Mouse (Mus musculus): ENCODE data around the gene Muc1. TPM values are rescaled to one million over a fixed set of nuclear protein-coding genes. Genes with fewer than 3 reads are reported as not detected.

The Muc1 gene
- polyA plus RNA-seq, 1 experiment from 2014 or later, result 0.16 TPM

DNA sequence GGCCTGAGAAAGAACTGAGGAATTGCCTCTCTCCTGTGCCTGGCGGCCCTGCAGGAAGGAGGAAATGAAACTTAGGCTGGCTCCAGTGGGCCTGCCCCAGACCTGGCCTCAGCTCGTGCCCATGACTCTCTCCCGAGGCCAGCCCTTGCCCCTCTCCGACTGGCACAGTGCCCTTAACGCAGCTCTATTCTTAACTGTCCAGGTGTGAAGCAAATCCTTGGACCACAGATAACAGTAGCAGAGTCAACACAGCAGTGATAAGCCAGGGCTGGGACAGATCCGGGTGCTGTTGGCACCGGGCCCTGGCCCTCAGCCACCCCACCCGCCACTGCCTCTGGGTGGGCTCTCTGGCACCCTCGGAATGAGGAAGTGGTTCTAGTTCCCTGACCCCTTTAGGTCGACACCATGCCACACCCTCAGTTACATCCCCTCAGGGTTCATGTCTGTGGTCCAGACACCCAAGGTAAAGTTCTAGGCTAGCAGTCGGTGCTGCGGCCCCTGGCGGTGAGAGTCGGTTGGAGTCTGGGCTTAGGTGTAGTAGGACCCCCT is 4.8 kb downstream of the Muc1 start:
- peak; percentile 42; the same call in 1 of the 2 replicates for ATAC-seq (ENCODE audit: insufficient number of reproducible peaks, insufficient read depth, low FRiP score, low read depth)
- Histone ChIP-seq H3K9ac (ENCODE audit: low read length) (peak overlapping the region; percentile 21; the same call in 1 of the 2 replicates), H3K4me2 (ENCODE audit: low read length) (no peak overlapping the region), H3K36me3 (ENCODE audit: control insufficient read depth, insufficient read depth, low read length) (no peaks in the 10 kb centered on the region), H3K9me3 (ENCODE audit: control insufficient read depth, low read length) (no peaks in the 10 kb centered on the region), H3K4me3 (ENCODE audit: control insufficient read depth in 1 of 2, insufficient read depth in 1 of 2, low read depth in 1 of 2, low read length in 2 of 2) (no peak overlapping the region), H3K27ac (replicated peaks in 1 of 2; ENCODE audit: control insufficient read depth in 1 of 2, insufficient read depth in 1 of 2, low read depth in 2 of 2, low read length in 2 of 2) (peak overlapping the region in 1 of 2 experiments; percentile 29; a peak in 1 of 4 replicates), H3K4me1 (ENCODE audit: control insufficient read depth in 2 of 2, insufficient read depth in 2 of 2, low read length in 2 of 2) (peaks cover 9 to 14% of the 10 kb centered on the region in 2 experiments), H3K27me3 (ENCODE audit: control insufficient read depth, insufficient read depth, low read length) (peaks cover 12% of the 10 kb centered on the region; the same call in 1 of the 2 replicates)
- 44% methylated on average over 14 of the region's 14 CpGs for WGBS

DNA sequence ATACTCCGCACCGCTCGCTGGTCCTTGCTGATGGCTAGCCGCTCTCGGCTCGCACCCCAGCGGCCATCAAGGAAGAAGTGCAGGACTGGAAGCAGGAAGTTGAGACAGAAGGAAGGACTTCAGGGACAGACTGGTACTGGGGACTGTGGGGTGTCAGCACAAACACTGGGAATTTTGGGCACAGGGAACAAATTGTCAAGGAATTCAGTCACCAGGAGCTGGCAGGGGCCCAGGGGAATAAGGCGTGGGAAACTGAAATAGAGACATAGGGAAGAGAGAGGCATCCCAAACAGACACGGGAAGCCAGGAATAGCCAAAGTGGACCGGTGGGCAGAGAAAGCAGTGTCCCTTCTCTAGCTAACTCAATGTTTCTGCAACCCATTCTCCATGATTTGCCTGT is 7.7 kb downstream of the Muc1 start:
- ATAC-seq (ENCODE audit: insufficient number of reproducible peaks, insufficient read depth, low FRiP score, low read depth), result no peak
- Histone ChIP-seq H3K4me1 (ENCODE audit: control insufficient read depth in 2 of 2, insufficient read depth in 2 of 2, low read length in 2 of 2) (peaks cover 9 to 12% of the 10 kb centered on the region in 2 experiments), H3K27me3 (ENCODE audit: control insufficient read depth, insufficient read depth, low read length) (0 out of 2 replicates have a peak, but pooled peaks cover 5% of the 10 kb centered on the region), H3K4me3 (ENCODE audit: control insufficient read depth in 1 of 2, insufficient read depth in 1 of 2, low read depth in 1 of 2, low read length in 2 of 2) (no peak overlapping the region), H3K27ac (replicated peaks in 1 of 2; ENCODE audit: control insufficient read depth in 1 of 2, insufficient read depth in 1 of 2, low read depth in 2 of 2, low read length in 2 of 2) (no peak overlapping the region), H3K36me3 (ENCODE audit: control insufficient read depth, insufficient read depth, low read length) (no peaks in the 10 kb centered on the region), H3K9ac (ENCODE audit: low read length) (no peak overlapping the region), H3K4me2 (ENCODE audit: low read length) (no peak overlapping the region), H3K9me3 (ENCODE audit: control insufficient read depth, low read length) (no peaks in the 10 kb centered on the region)
- 84% methylated on average over 10 of the region's 10 CpGs for WGBS

DNA sequence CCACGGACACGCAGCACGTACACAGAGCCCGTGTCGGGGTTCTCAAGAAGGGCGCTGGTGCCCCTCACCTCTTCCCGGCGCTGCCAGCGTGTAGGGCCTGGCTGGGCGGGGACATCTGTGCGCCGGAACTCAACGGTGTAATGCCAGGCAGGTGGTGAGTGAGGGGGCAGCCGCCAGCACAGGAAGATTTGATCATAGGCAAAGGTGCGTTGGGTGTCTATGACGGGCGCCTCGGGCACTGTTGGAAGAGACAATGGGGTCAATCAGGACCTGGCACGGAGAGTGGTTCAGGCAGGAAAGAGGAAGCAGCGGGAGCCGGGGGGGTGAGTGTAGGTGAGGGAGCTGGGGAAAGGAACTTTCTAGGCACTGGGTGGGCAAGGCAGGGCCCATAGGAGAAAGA is 8.8 kb downstream of the Muc1 start:
- no peak overlapping the region for H3K4me3 ChIP-seq (ENCODE audit: control insufficient read depth in 1 of 2, insufficient read depth in 1 of 2, low read depth in 1 of 2, low read length in 2 of 2)
- no peak for ATAC-seq (ENCODE audit: insufficient number of reproducible peaks, insufficient read depth, low FRiP score, low read depth)
- H3K27ac ChIP-seq (replicated peaks in 1 of 2; ENCODE audit: control insufficient read depth in 1 of 2, insufficient read depth in 1 of 2, low read depth in 2 of 2, low read length in 2 of 2), result no peak overlapping the region
- WGBS, result 92% methylated on average over 21 of the region's 21 CpGs
- no peak overlapping the region for H3K9ac ChIP-seq (ENCODE audit: low read length)
- H3K9me3 ChIP-seq (ENCODE audit: control insufficient read depth, low read length), result no peaks in the 10 kb centered on the region
- H3K36me3 ChIP-seq (ENCODE audit: control insufficient read depth, insufficient read depth, low read length), result no peaks in the 10 kb centered on the region
- no peak overlapping the region for H3K4me2 ChIP-seq (ENCODE audit: low read length)
- peaks cover 9 to 12% of the 10 kb centered on the region in 2 experiments for H3K4me1 ChIP-seq (ENCODE audit: control insufficient read depth in 2 of 2, insufficient read depth in 2 of 2, low read length in 2 of 2)
- H3K27me3 ChIP-seq (ENCODE audit: control insufficient read depth, insufficient read depth, low read length), result no peaks in the 10 kb centered on the region

DNA sequence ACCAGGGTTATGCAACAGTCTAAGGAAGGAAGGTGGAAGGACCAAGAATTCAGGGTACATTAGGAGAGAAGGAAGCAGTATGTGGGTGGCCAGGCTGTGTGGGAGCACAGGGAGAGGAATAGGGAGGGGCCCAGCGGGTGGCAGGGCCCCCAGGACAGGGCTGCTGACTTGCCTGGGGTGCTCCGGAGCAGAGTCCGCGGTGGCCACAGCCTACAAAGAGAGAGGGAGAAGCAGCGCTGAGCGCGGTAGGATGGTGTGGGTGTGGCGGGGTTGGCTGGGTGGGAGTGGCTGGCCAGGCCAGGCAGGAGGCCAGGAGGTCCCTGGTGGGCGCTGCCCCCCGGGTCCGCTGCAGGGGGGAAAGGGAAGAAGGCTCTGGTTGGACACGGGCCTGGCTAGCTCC is 9.6 kb downstream of the Muc1 start:
- WGBS, result 54% methylated on average over 10 of the region's 12 CpGs
- H3K4me1 ChIP-seq (ENCODE audit: control insufficient read depth in 2 of 2, insufficient read depth in 2 of 2, low read length in 2 of 2), result peaks cover 2 to 4% of the 10 kb centered on the region in 2 experiments
- no peak for ATAC-seq (ENCODE audit: insufficient number of reproducible peaks, insufficient read depth, low FRiP score, low read depth)
- no peak overlapping the region for H3K27ac ChIP-seq (replicated peaks in 1 of 2; ENCODE audit: control insufficient read depth in 1 of 2, insufficient read depth in 1 of 2, low read depth in 2 of 2, low read length in 2 of 2)
- H3K4me2 ChIP-seq (ENCODE audit: low read length), result no peak overlapping the region
- H3K4me3 ChIP-seq (ENCODE audit: control insufficient read depth in 1 of 2, insufficient read depth in 1 of 2, low read depth in 1 of 2, low read length in 2 of 2), result no peak overlapping the region
- H3K36me3 ChIP-seq (ENCODE audit: control insufficient read depth, insufficient read depth, low read length), result no peaks in the 10 kb centered on the region
- H3K9ac ChIP-seq (ENCODE audit: low read length), result no peak overlapping the region
- H3K27me3 ChIP-seq (ENCODE audit: control insufficient read depth, insufficient read depth, low read length), result peaks cover 6% of the 10 kb centered on the region; the same call in 1 of the 2 replicates
- no peaks in the 10 kb centered on the region for H3K9me3 ChIP-seq (ENCODE audit: control insufficient read depth, low read length)

DNA sequence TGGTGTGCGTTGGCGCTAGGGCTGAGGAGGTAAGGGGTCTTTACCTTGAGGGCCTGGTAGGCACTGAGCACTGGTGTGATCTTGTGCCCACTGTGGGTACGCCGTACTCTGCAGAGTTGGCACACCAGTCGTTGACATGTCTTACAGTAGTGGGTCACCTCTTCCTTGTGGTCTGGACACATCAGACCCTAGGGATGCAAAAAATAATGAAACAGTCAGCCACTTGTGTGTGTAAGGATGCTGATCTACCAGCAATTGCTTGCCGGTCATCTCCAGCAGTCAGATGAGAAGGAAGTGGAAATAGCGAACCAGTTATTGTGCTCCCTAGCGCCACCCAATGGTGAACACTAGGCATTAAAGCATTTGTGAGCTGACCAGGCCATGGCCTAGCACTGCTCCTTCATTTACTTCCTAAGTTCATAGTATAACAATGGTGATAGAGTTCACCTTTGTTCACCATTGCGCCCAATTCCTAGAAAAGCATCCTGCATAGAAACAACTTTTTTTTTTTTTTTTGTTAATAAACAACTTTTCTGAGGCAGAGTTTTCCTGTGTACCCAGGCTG is 13.6 kb downstream of the Muc1 start:
- Histone ChIP-seq H3K9ac (ENCODE audit: low read length) (no peak overlapping the region), H3K27me3 (ENCODE audit: control insufficient read depth, insufficient read depth, low read length) (peaks cover 25% of the 10 kb centered on the region), H3K36me3 (ENCODE audit: control insufficient read depth, insufficient read depth, low read length) (no peaks in the 10 kb centered on the region), H3K4me3 (ENCODE audit: control insufficient read depth in 1 of 2, insufficient read depth in 1 of 2, low read depth in 1 of 2, low read length in 2 of 2) (no peak overlapping the region), H3K4me2 (ENCODE audit: low read length) (no peak overlapping the region), H3K27ac (replicated peaks in 1 of 2; ENCODE audit: control insufficient read depth in 1 of 2, insufficient read depth in 1 of 2, low read depth in 2 of 2, low read length in 2 of 2) (no peak overlapping the region), H3K9me3 (ENCODE audit: control insufficient read depth, low read length) (no peaks in the 10 kb centered on the region), H3K4me1 (ENCODE audit: control insufficient read depth in 2 of 2, insufficient read depth in 2 of 2, low read length in 2 of 2) (peaks cover 8 to 29% of the 10 kb centered on the region in 2 experiments)
- WGBS, result 69% methylated on average over 9 of the region's 9 CpGs
- ATAC-seq (ENCODE audit: insufficient number of reproducible peaks, insufficient read depth, low FRiP score, low read depth), result no peak

DNA sequence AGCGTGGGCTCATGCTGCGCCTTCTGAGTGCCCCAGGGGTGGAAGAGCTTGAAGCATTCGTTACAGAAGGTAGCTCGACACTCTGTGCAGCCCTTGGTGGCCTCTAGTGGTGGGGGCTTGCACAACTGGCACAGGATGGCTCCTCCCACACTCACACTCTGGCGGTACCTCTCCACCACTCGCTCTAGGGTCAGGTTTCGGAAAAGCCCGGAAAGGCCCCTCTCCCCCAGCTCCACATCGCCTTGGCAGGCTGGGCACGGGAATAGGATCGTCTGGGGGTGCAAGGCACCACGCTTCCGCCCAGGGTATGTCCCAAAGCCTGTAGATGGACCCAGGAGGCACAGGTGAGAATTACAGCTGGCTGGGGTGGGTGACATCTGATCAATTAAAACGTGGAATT is 14.8 kb downstream of the Muc1 start:
- no peak for ATAC-seq (ENCODE audit: insufficient number of reproducible peaks, insufficient read depth, low FRiP score, low read depth)
- peak overlapping the region; percentile 39 for H3K4me2 ChIP-seq (ENCODE audit: low read length)
- no peak overlapping the region for H3K4me3 ChIP-seq (ENCODE audit: control insufficient read depth in 1 of 2, insufficient read depth in 1 of 2, low read depth in 1 of 2, low read length in 2 of 2)
- H3K4me1 ChIP-seq (ENCODE audit: control insufficient read depth in 2 of 2, insufficient read depth in 2 of 2, low read length in 2 of 2), result peaks cover 8 to 29% of the 10 kb centered on the region in 2 experiments
- peak overlapping the region; percentile 46 for H3K9ac ChIP-seq (ENCODE audit: low read length)
- H3K9me3 ChIP-seq (ENCODE audit: control insufficient read depth, low read length), result no peaks in the 10 kb centered on the region
- no peak overlapping the region for H3K27ac ChIP-seq (replicated peaks in 1 of 2; ENCODE audit: control insufficient read depth in 1 of 2, insufficient read depth in 1 of 2, low read depth in 2 of 2, low read length in 2 of 2)
- peaks cover under 1% of the 10 kb centered on the region; the same call in 1 of the 2 replicates for H3K36me3 ChIP-seq (ENCODE audit: control insufficient read depth, insufficient read depth, low read length)
- WGBS, result 16% methylated on average over 14 of the region's 14 CpGs
- peaks cover 25% of the 10 kb centered on the region for H3K27me3 ChIP-seq (ENCODE audit: control insufficient read depth, insufficient read depth, low read length)

DNA sequence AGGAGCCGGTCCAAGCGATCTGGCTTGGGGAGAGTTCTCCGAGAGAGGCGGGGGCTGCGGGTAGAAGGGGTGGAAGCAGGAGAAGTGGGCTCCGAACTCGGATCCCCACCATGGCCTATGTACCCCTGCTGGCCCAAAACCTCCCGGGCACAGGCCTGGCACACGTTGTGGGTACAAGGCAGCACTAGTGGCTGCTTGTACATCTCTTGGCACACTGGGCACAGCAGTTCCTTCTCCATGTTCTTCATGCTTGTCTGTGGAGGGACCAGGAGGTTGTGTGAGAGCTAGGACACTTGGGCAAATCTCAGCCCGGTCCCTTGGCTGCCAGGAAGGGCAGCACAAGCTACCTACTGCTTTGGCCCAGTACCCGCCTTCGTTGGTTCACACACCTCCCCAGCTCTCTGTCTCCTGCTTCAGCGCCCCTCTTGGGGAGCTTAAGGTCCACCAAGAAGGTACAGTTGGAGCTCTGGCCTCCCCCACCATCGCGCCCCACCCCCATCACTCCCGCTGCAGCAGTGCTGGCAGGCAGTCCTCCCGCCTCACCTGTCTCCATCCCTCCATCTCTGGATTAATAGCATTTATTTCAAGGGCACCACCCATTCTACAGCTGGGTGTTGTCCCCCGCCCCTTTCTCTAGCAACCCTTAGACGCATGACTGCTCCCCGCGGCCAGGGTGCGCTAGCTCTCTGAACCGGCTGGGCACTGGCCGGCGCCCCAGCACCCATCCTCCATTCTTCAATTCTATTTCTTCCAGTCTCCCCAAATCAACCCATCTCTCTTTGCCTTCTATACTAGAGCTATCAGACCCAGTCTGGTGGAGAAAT is 15.5 kb downstream of the Muc1 start:
- Histone ChIP-seq H3K4me3 (ENCODE audit: control insufficient read depth in 1 of 2, insufficient read depth in 1 of 2, low read depth in 1 of 2, low read length in 2 of 2) (peak overlapping the region; percentile 27 to 30), H3K9ac (ENCODE audit: low read length) (0 out of 2 replicates have a peak overlapping the region, but pooled peaks have one; percentile 21), H3K4me1 (ENCODE audit: control insufficient read depth in 2 of 2, insufficient read depth in 2 of 2, low read length in 2 of 2) (peaks cover 8 to 29% of the 10 kb centered on the region in 2 experiments), H3K36me3 (ENCODE audit: control insufficient read depth, insufficient read depth, low read length) (peaks cover 6% of the 10 kb centered on the region), H3K27me3 (ENCODE audit: control insufficient read depth, insufficient read depth, low read length) (peaks cover 25% of the 10 kb centered on the region), H3K27ac (replicated peaks in 1 of 2; ENCODE audit: control insufficient read depth in 1 of 2, insufficient read depth in 1 of 2, low read depth in 2 of 2, low read length in 2 of 2) (no peak overlapping the region), H3K9me3 (ENCODE audit: control insufficient read depth, low read length) (no peaks in the 10 kb centered on the region), H3K4me2 (ENCODE audit: low read length) (peak overlapping the region; percentile 88)
- no peak for ATAC-seq (ENCODE audit: insufficient number of reproducible peaks, insufficient read depth, low FRiP score, low read depth)
- WGBS, result 13% methylated on average over 25 of the region's 25 CpGs

Measured in heart, embryonic 14.5 days (tissue).